Mouse (Mus musculus) neural tube, embryonic 11.5 days (tissue): Measurements from ENCODE around the gene Optc. TPM values are rescaled to one million over a fixed set of nuclear protein-coding genes. Genes with fewer than 3 reads are reported as not detected.

Source experiments
- ATAC-seq: fragments of 200-750 bp; cut with Nextera tagmentation; 2 replicates; pipeline ENCODE4 v1.8.0; 2017; ENCODE audit warnings: moderate number of reproducible peaks, mild to moderate bottlenecking, moderate TSS enrichment, moderate library complexity; ENCODE audit not compliant: insufficient read depth, low FRiP score, low TSS enrichment
- DNase-seq: peaks from one replicate; pipeline ENCODE4 v3.0.0-alpha.2; 2015; ENCODE audit warnings: low spot score
- H3K27ac ChIP-seq: fragments of 300-500 bp; sonication (generic); 2 replicates; pipeline ENCODE4 v1.5.1; 2014; ENCODE audit warnings: low read depth, mild to moderate bottlenecking, low read length
- H3K27me3 ChIP-seq: fragments of 300-500 bp; sonication (generic); 2 replicates; pipeline ENCODE4 v1.6.1; 2014; ENCODE audit warnings: mild to moderate bottlenecking, low read length, mixed read lengths; ENCODE audit not compliant: control insufficient read depth, insufficient read depth
- H3K36me3 ChIP-seq: fragments of 300-500 bp; sonication (generic); 2 replicates; pipeline ENCODE4 v1.6.1; 2014; ENCODE audit warnings: mild to moderate bottlenecking, low read length, moderate library complexity, mixed read lengths; ENCODE audit not compliant: control insufficient read depth, insufficient read depth
- H3K4me1 ChIP-seq: fragments of 300-500 bp; sonication (generic); 2 replicates; pipeline ENCODE4 v1.6.1; 2014; ENCODE audit warnings: low read length, mixed read lengths; ENCODE audit not compliant: control insufficient read depth, insufficient read depth
- H3K4me2 ChIP-seq: fragments of 300-500 bp; sonication (generic); 2 replicates; pipeline ENCODE4 v1.6.1; 2014; ENCODE audit warnings: low read depth, mild to moderate bottlenecking, moderate library complexity
- H3K4me3 ChIP-seq: fragments of 300-500 bp; sonication (generic); 2 replicates; pipeline ENCODE4 v1.5.1; 2014; ENCODE audit warnings: low read depth, low read length
- H3K9ac ChIP-seq: fragments of 300-500 bp; sonication (generic); 2 replicates; pipeline ENCODE4 v1.6.1; 2014; ENCODE audit warnings: mild to moderate bottlenecking, low read length
- H3K9me3 ChIP-seq: fragments of 300-500 bp; sonication (generic); 2 replicates; pipeline ENCODE4 v1.6.1; 2016; ENCODE audit warnings: low read length; ENCODE audit not compliant: control insufficient read depth
- WGBS: fragments of 180-500 bp; shearing (Covaris S2); extraction: QIAGEN DNeasy Blood & Tissue Kit; methylation state at CpG from one replicate; pipeline ENCODE4 v1.1.7; 2014; 5-methylcytosine and 5-hydroxymethylcytosine counted together
- polyA plus RNA-seq: library from polyadenylated mRNA; unstranded; fragments of >200 nt; fragmentation: Nextera tagmentation; extraction: Ambion mirVana; gene quantifications from 2 replicates; pipeline ENCODE4 v1.2.1, GENCODE M21; 2014

Optc gene
- polyA plus RNA-seq = 1.5 and 2.5 TPM in 2 replicates

- peaks cover 3% of the 10 kb centered on the region for H3K27me3 ChIP-seq
- whole genome bisulfite sequencing = 3% methylated on average over 25 of the region's 30 CpGs
- peak; percentile 69 for DNase-seq
Measured at GRCm38 (mm10) chr1:133907949-133908658, at the start of gene Optc. Optc (minus strand) TSS chr1:133907999.

GRCm38 (mm10) chr1:133954009-133954408 is 46.2 kb upstream of the Optc start:
- ATAC-seq = no peak
- Histone ChIP-seq H3K27me3 (no peaks in the 10 kb centered on the region), H3K9ac (no peak overlapping the region), H3K9me3 (no peaks in the 10 kb centered on the region), H3K4me3 (no peak overlapping the region), H3K36me3 (no peaks in the 10 kb centered on the region), H3K4me1 (no peaks in the 10 kb centered on the region), H3K4me2 (no peak overlapping the region), H3K27ac (no peak overlapping the region)
- DNase-seq = no peak
- WGBS = 64% methylated on average over 2 of the region's 2 CpGs

More at GRCm38 (mm10) chr1:133907949-133908658, at the start of gene Optc:
- H3K4me1 ChIP-seq = peaks cover 16% of the 10 kb centered on the region
- H3K4me2 ChIP-seq = peak within 1 kb of the TSS; percentile 83
- ATAC-seq = peak; percentile 78
- H3K9ac ChIP-seq = peak within 1 kb of the TSS; percentile 55
- no peaks in the 10 kb centered on the region for H3K36me3 ChIP-seq
- H3K4me3 ChIP-seq = peak within 1 kb of the TSS; percentile 38
- peak within 1 kb of the TSS; percentile 60 for H3K27ac ChIP-seq
- H3K9me3 ChIP-seq = no peaks in the 10 kb centered on the region

GRCm38 (mm10) chr1:133953261-133953742 is 45.5 kb upstream of the Optc start:
- Histone ChIP-seq H3K27ac (no peak overlapping the region), H3K4me2 (no peak overlapping the region), H3K36me3 (no peaks in the 10 kb centered on the region), H3K4me3 (no peak overlapping the region), H3K4me1 (no peaks in the 10 kb centered on the region), H3K9me3 (no peaks in the 10 kb centered on the region), H3K27me3 (no peaks in the 10 kb centered on the region), H3K9ac (no peak overlapping the region)
- DNase-seq (no peak), ATAC-seq (no peak)
- 42% methylated on average over 9 of the region's 9 CpGs for WGBS

GRCm38 (mm10) chr1:133951598-133951997 is 43.8 kb upstream of the Optc start:
- 74% methylated on average over 6 of the region's 6 CpGs for WGBS
- Histone ChIP-seq H3K4me3 (no peak overlapping the region), H3K36me3 (no peaks in the 10 kb centered on the region), H3K9ac (no peak overlapping the region), H3K9me3 (no peaks in the 10 kb centered on the region), H3K27me3 (no peaks in the 10 kb centered on the region), H3K4me1 (no peaks in the 10 kb centered on the region), H3K27ac (no peak overlapping the region), H3K4me2 (no peak overlapping the region)
- DNase-seq (no peak), ATAC-seq (no peak)

GRCm38 (mm10) chr1:133950061-133950782 is 42.4 kb upstream of the Optc start:
- no peaks in the 10 kb centered on the region for H3K4me1 ChIP-seq
- no peaks in the 10 kb centered on the region for H3K9me3 ChIP-seq
- no peak overlapping the region for H3K27ac ChIP-seq
- 72% methylated on average over 7 of the region's 7 CpGs for WGBS
- no peaks in the 10 kb centered on the region for H3K36me3 ChIP-seq
- H3K4me2 ChIP-seq = no peak overlapping the region
- no peaks in the 10 kb centered on the region for H3K27me3 ChIP-seq
- no peak overlapping the region for H3K9ac ChIP-seq
- H3K4me3 ChIP-seq = no peak overlapping the region
- ATAC-seq = no peak
- DNase-seq = no peak

GRCm38 (mm10) chr1:133945106-133945505 is 37.3 kb upstream of the Optc start:
- H3K4me3 ChIP-seq = no peak overlapping the region

GRCm38 (mm10) chr1:133941904-133942303 is 34.1 kb upstream of the Optc start:
- no peak overlapping the region for H3K9ac ChIP-seq
- DNase-seq (no peak), ATAC-seq (no peak)
- H3K4me3 ChIP-seq = no peak overlapping the region
- no peaks in the 10 kb centered on the region for H3K4me1 ChIP-seq
- no peak overlapping the region for H3K27ac ChIP-seq
- 86% methylated on average over 3 of the region's 3 CpGs for WGBS
- H3K4me2 ChIP-seq = no peak overlapping the region
- no peaks in the 10 kb centered on the region for H3K9me3 ChIP-seq
- no peaks in the 10 kb centered on the region for H3K36me3 ChIP-seq
- no peaks in the 10 kb centered on the region for H3K27me3 ChIP-seq

More at GRCm38 (mm10) chr1:133945106-133945505, 37.3 kb upstream of the Optc start:
- DNase-seq (no peak), ATAC-seq (no peak)
- Histone ChIP-seq H3K27ac (no peak overlapping the region), H3K9ac (no peak overlapping the region), H3K27me3 (no peaks in the 10 kb centered on the region), H3K4me1 (no peaks in the 10 kb centered on the region), H3K9me3 (no peaks in the 10 kb centered on the region), H3K4me2 (no peak overlapping the region), H3K36me3 (no peaks in the 10 kb centered on the region)
- WGBS = 92% methylated on average over 3 of the region's 3 CpGs

GRCm38 (mm10) chr1:133941158-133941860 is 33.5 kb upstream of the Optc start:
- Histone ChIP-seq H3K9ac (no peak overlapping the region), H3K9me3 (no peaks in the 10 kb centered on the region), H3K27ac (no peak overlapping the region), H3K36me3 (no peaks in the 10 kb centered on the region), H3K4me2 (no peak overlapping the region), H3K4me3 (no peak overlapping the region), H3K27me3 (no peaks in the 10 kb centered on the region), H3K4me1 (no peaks in the 10 kb centered on the region)
- WGBS = 63% methylated on average over 11 of the region's 11 CpGs
- DNase-seq = no peak
- no peak for ATAC-seq
